Mouse (Mus musculus) liver, embryonic 11.5 days (tissue): ENCODE results near the gene Vipr2. TPM values are rescaled to one million over a fixed set of nuclear protein-coding genes. Genes with fewer than 3 reads are reported as not detected.

ENCODE experiments used
- microRNA-seq: library from miRNA; unstranded; fragments of <30 nt; microRNA quantifications from one replicate; pipeline ENCODE4, GENCODE M21; 2017; ENCODE audit warnings: borderline number of aligned reads
- polyA plus RNA-seq: library from polyadenylated mRNA; unstranded; fragments of >200 nt; fragmentation: Nextera tagmentation; extraction: Ambion mirVana; gene quantifications from 2 replicates; pipeline ENCODE4 v1.2.1, GENCODE M21; 2014

Gene Vipr2
- polyA plus RNA-seq, 1 experiment from 2014 or later, result 0.40 TPM

Small RNA genes within 50 kb of the gene (microRNA-seq; reads per million reads assigned to microRNA genes)
- gene Gm44372, result not detected

Other genes with a start within 250 kb of the Vipr2 start
- gene Zfp386, start 30.0 kb upstream of the Vipr2 start, polyA plus RNA-seq, result 19.4 and 21.1 TPM in 2 replicates
- gene Wdr60, start 185.3 kb downstream of the Vipr2 start, polyA plus RNA-seq, result 8.7 and 12.2 TPM in 2 replicates
- not detected in 2 replicates for gene Gm11027, start 197.7 kb downstream of the Vipr2 start, polyA plus RNA-seq
- gene Esyt2, start 203.5 kb downstream of the Vipr2 start, polyA plus RNA-seq, result 20.9 and 21.1 TPM in 2 replicates